Mouse (Mus musculus): ENCODE measurements around the gene Nsd2. TPM values are rescaled to one million over a fixed set of nuclear protein-coding genes. Genes with fewer than 3 reads are reported as not detected.
"Not testable (repeated sequence)": the region's sequence is repeated elsewhere in the genome, so short reads cannot be mapped to it uniquely, and the experiment has no call there.

Nsd2 gene
- polyA plus RNA-seq, 1 experiment from 2014 or later, result 70.1 TPM

DNA sequence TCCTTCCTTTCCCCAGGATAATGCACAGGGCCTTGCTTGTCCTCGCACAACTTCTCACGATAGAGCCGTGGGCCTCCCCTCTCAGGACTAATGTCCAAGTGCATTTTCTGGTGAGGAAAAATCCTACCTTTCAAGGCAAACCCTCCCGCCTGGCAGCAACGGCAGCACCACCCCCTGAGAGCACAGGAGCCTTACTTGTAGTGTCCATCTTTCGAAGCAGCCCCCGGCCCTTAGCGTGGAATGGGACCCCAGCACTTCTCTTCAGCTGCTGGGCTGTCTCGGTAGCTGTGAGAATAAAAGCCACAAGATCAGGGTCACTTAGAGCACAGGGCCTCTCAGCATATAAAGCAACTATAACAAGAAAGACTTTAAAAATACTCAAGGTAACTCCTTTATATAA, 82.7 kb downstream of the Nsd2 start:
- no peak overlapping the region for H3K4me3 ChIP-seq (ENCODE audit: low read depth, low read length)
- H3K4me1 ChIP-seq (ENCODE audit: insufficient read depth), result no peaks in the 10 kb centered on the region
- 94% methylated on average over 9 of the region's 9 CpGs for WGBS
- no peaks in the 10 kb centered on the region for H3K27me3 ChIP-seq (ENCODE audit: insufficient read depth, low read length)
- peaks cover 51% of the 10 kb centered on the region for H3K36me3 ChIP-seq (ENCODE audit: insufficient read depth)
- no peak overlapping the region for H3K9ac ChIP-seq
- DNase-seq (no peak), ATAC-seq (ENCODE audit: insufficient read depth) (no peak)
- no peak overlapping the region for H3K4me2 ChIP-seq
- no peak for TF ChIP-seq CTCF (IDR thresholded peaks at IDR 0.05; ENCODE audit: low read depth)
- H3K27ac ChIP-seq (ENCODE audit: low read depth), result no peak overlapping the region
- H3K9me3 ChIP-seq (ENCODE audit: low read depth, low read length), result no peaks in the 10 kb centered on the region

DNA sequence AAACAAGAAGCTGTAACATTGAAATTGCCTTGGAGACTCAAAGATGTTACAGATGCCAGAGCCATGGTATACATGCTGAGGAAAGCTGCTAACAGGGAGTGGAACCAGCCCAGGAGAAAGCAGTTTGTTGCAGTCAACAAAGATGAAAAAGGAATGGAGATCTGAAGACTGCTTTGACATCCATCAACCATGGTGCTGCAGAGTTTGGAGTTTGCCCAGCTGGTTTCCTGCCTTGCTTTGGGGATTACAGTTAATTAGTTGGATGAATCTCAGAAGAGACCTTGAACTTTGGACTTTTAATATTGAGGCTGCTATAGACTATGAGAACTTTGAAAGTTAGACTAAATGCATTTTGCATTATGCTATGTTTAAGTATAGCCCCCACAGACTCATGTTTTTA, 94.5 kb downstream of the Nsd2 start:
- H3K27me3 ChIP-seq (ENCODE audit: insufficient read depth, low read length); H3K27ac ChIP-seq (ENCODE audit: low read depth); DNase-seq; ATAC-seq (ENCODE audit: insufficient read depth); H3K9ac ChIP-seq; H3K4me1 ChIP-seq (ENCODE audit: insufficient read depth); H3K4me3 ChIP-seq (ENCODE audit: low read depth, low read length); H3K4me2 ChIP-seq; H3K9me3 ChIP-seq (ENCODE audit: low read depth, low read length): not testable (repeated sequence)
- peaks cover 42% of the 10 kb centered on the region for H3K36me3 ChIP-seq (ENCODE audit: insufficient read depth)

DNA sequence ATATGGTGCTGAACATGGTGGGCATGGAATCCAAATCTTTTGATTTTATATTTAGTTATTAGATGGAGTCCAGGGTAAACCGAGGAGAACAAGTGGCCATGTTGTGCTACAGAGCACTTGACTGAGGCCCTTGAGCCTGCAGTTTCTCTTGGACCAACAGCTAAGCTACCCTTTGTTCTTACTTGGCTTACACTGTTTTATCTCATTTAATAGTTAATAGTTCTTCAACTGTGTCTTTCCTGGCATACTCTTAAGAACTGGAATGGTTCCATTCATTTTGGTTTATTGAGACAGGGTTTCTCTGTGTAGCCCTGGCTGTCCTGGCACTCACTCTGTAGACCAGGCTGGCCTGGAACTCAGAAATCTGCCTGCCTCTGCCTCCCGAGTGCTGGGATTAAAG, 96.1 kb downstream of the Nsd2 start:
- H3K9ac ChIP-seq; H3K27ac ChIP-seq (ENCODE audit: low read depth); H3K9me3 ChIP-seq (ENCODE audit: low read depth, low read length); ATAC-seq (ENCODE audit: insufficient read depth); DNase-seq; H3K4me2 ChIP-seq; H3K4me1 ChIP-seq (ENCODE audit: insufficient read depth); H3K27me3 ChIP-seq (ENCODE audit: insufficient read depth, low read length); H3K4me3 ChIP-seq (ENCODE audit: low read depth, low read length): not testable (repeated sequence)
- WGBS, result 94% methylated on average over 2 of the region's 2 CpGs
- H3K36me3 ChIP-seq (ENCODE audit: insufficient read depth), result peaks cover 57% of the 10 kb centered on the region

DNA sequence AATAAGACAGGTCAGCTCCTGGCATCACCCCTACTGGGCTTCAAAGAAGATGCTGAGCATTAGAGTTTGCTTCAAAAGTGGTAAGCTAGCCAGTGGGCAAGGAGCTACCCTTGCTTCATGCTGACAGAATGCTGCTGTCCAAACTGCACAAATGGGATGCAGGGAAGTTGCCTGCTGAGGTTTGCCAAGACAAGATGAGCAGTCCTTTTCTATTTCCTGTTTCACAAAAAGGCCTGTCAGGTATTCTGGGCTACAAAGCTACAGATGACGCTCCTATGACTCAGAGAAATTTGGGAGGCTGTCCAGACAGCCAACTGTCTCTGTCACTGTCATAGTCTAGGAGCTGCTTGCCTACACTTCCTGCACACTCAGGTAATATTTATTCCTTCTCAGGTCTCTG, 98.9 kb downstream of the Nsd2 start:
- Histone ChIP-seq H3K36me3 (ENCODE audit: insufficient read depth) (peaks cover 50% of the 10 kb centered on the region), H3K4me2 (no peak overlapping the region), H3K4me3 (ENCODE audit: low read depth, low read length) (no peak overlapping the region), H3K4me1 (ENCODE audit: insufficient read depth) (no peaks in the 10 kb centered on the region), H3K27ac (ENCODE audit: low read depth) (no peak overlapping the region), H3K9me3 (ENCODE audit: low read depth, low read length) (no peaks in the 10 kb centered on the region), H3K27me3 (ENCODE audit: insufficient read depth, low read length) (no peaks in the 10 kb centered on the region), H3K9ac (no peak overlapping the region)
- no peak for TF ChIP-seq CTCF (IDR thresholded peaks at IDR 0.05; ENCODE audit: low read depth)
- 89% methylated on average over 1 of the region's 1 CpGs for WGBS
- DNase-seq (no peak), ATAC-seq (ENCODE audit: insufficient read depth) (no peak)

DNA sequence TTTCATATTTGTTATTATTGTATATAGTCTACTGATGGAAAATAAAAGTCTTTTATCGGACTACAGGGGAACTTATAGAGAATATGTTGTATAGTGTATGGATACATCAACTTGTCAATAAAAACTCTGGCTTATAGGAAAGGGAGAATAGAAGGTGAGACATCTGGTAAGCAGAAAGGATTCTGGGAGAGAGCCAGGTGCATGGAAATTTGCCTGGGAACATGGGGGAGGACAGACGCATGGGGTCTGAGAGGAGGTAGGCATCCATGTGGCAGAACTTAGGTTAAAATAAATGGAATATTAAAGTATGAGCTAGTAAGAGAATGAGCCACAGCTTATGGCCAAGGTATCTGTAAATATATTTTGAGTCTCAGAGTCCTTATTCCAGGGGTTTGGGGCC, 99.5 kb downstream of the Nsd2 start:
- Histone ChIP-seq H3K9me3 (ENCODE audit: low read depth, low read length) (no peaks in the 10 kb centered on the region), H3K27me3 (ENCODE audit: insufficient read depth, low read length) (no peaks in the 10 kb centered on the region), H3K9ac (no peak overlapping the region), H3K36me3 (ENCODE audit: insufficient read depth) (peaks cover 50% of the 10 kb centered on the region), H3K4me1 (ENCODE audit: insufficient read depth) (no peaks in the 10 kb centered on the region), H3K4me3 (ENCODE audit: low read depth, low read length) (no peak overlapping the region), H3K27ac (ENCODE audit: low read depth) (no peak overlapping the region), H3K4me2 (no peak overlapping the region)
- no peak for TF ChIP-seq CTCF (IDR thresholded peaks at IDR 0.05; ENCODE audit: low read depth)
- DNase-seq (no peak), ATAC-seq (ENCODE audit: insufficient read depth) (no peak)
- WGBS, result 89% methylated on average over 2 of the region's 2 CpGs

DNA sequence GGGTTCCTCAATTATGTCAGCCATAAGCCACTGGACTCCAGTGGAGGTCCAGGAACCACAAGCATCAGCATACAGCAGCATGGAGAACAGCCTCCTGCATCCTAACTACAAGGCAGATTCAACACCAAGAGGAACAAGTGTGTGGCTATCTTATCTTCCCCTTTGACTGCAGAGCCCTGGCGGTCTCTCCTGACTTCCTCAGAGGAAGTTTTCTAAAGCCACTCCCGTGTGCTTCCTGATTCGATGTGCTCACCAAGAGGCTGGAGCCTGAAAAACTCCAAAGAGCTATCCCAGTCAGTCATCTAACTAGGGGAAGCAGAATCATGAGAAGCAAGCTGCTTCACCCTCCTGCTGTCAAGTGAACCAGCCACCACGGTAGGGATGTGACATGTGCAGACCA, 100.4 kb downstream of the Nsd2 start:
- no peak for DNase-seq
- 76% methylated on average over 4 of the region's 4 CpGs for WGBS
- H3K36me3 ChIP-seq (ENCODE audit: insufficient read depth), result peaks cover 45% of the 10 kb centered on the region

DNA sequence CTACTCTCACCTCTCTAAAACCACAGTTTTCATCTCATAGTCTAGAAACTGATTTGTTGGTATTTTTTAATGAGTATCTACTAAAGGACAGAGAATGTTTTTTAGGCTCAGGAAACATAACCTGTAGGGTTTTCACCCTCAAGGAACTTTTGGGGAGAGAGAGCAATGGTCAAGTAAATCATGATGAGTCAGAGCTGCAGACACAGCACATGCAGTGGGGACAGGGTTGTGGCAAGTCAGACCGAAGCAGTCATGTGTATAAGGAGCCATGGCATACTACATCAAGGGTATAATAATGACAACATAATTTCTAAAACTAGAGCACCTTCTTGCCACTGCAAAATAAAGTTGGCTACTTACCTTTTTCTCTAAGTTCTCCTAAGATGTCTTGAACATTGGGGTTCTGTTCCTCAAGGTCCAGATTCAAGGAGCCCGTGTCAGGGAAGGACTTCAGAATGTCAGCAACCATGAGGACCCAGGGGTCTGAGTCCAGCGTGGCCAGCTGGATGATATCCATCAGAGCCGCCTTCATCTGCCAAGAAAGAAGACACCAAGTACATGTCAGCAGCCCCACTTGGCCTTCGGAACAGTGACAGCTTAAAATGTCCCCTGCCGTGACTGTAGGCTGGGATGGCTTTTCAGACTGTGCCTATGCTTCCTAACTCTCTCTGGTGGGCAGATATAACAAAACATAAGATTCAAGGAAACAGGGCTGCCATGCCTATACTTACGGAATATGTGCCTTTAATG, 101.1 kb downstream of the Nsd2 start:
- Histone ChIP-seq H3K4me3 (ENCODE audit: low read depth, low read length) (no peak overlapping the region), H3K9me3 (ENCODE audit: low read depth, low read length) (no peaks in the 10 kb centered on the region), H3K27ac (ENCODE audit: low read depth) (no peak overlapping the region), H3K36me3 (ENCODE audit: insufficient read depth) (peaks cover 43% of the 10 kb centered on the region), H3K27me3 (ENCODE audit: insufficient read depth, low read length) (no peaks in the 10 kb centered on the region), H3K4me1 (ENCODE audit: insufficient read depth) (no peaks in the 10 kb centered on the region), H3K4me2 (no peak overlapping the region), H3K9ac (no peak overlapping the region)
- DNase-seq (peak; percentile 15), ATAC-seq (ENCODE audit: insufficient read depth) (no peak)
- 71% methylated on average over 7 of the region's 7 CpGs for WGBS
- TF ChIP-seq CTCF (IDR thresholded peaks at IDR 0.05; ENCODE audit: low read depth), result no peak

More for the DNA sequence above, 100.4 kb downstream of the Nsd2 start:
- ATAC-seq (ENCODE audit: insufficient read depth), result no peak
- H3K4me1 ChIP-seq (ENCODE audit: insufficient read depth), result no peaks in the 10 kb centered on the region
- no peak overlapping the region for H3K4me2 ChIP-seq
- TF ChIP-seq CTCF (IDR thresholded peaks at IDR 0.05; ENCODE audit: low read depth), result no peak
- H3K27ac ChIP-seq (ENCODE audit: low read depth), result no peak overlapping the region
- H3K9ac ChIP-seq, result no peak overlapping the region
- no peak overlapping the region for H3K4me3 ChIP-seq (ENCODE audit: low read depth, low read length)
- H3K27me3 ChIP-seq (ENCODE audit: insufficient read depth, low read length), result no peaks in the 10 kb centered on the region
- no peaks in the 10 kb centered on the region for H3K9me3 ChIP-seq (ENCODE audit: low read depth, low read length)

DNA sequence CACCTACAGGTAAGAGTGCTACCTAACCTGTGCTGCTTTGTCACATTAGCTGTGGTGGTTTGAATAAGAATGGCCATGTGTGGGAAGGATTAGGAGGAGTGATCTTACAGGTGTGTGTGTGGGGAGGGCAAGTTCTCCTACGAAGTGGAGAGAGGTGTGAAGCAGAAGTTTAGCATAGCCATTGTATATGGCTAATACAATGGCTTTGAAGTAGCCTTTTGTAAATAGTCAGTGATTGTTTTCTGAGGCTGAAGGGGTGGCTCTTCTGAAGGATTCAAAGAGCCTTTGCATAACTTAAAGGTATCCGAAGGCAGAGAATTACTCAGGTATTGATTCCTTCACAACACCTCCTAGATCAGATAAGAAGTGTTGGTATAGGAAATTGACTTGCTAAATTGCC, 102.0 kb downstream of the Nsd2 start:
- no peak for DNase-seq
- no peak overlapping the region for H3K27ac ChIP-seq (ENCODE audit: low read depth)
- H3K36me3 ChIP-seq (ENCODE audit: insufficient read depth), result peaks cover 42% of the 10 kb centered on the region
- ATAC-seq (ENCODE audit: insufficient read depth), result no peak
- TF ChIP-seq CTCF (IDR thresholded peaks at IDR 0.05; ENCODE audit: low read depth), result no peak
- 59% methylated on average over 2 of the region's 2 CpGs for WGBS
- H3K9me3 ChIP-seq (ENCODE audit: low read depth, low read length), result no peaks in the 10 kb centered on the region
- no peaks in the 10 kb centered on the region for H3K27me3 ChIP-seq (ENCODE audit: insufficient read depth, low read length)
- H3K9ac ChIP-seq, result no peak overlapping the region
- H3K4me1 ChIP-seq (ENCODE audit: insufficient read depth), result no peaks in the 10 kb centered on the region
- H3K4me2 ChIP-seq, result no peak overlapping the region
- H3K4me3 ChIP-seq (ENCODE audit: low read depth, low read length), result no peak overlapping the region

Measured in lung, embryonic 14.5 days (tissue).